Mouse (Mus musculus): ENCODE results near the gene Notch2.

DNA sequence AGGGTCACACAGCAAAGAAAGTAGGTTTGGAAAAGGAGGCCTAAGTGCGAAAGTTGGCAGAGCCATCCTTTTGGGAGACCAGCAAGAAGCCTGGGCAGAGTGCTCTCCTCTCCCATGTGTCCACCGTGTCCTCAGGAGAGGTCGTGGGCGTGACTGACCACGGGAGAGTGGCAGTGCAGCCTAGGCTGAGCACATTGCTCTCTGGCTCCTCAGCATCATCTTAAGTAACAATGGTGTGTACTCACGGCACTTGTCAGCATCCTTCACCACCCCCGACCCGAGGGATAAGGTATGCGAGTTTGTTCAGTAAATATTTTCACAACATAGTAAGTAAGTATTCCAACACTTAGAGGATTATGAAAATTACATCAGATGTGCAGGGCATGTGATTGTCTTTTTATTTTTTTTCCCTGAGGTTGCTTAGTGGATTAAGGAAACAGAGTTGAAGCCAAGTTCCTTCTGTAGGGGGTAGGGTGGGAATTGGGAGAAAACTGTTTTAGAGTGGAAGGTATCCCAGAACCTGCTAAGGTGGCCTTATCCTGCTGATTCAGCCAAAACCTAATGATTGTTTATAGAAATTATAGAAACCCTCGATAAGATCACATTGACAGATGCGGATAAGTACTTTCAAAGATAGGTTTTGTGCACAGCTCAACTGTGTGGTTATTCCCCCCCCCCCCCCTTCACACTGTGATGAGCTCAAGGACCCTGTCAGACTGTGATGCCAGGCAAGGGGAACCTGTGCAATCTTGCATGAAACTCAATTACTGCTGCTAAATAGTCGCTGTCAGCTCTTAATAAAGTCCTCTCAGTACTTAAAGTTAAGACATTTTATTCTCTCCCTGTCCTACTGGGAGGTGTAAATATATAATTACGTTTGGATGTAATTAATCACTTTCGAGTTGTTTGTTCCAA lies 37.4 kb downstream of the Notch2 start:
- TF ChIP-seq POLR2A (IDR thresholded peaks at IDR 0.05; ENCODE audit: low read depth, low read length) (no peak), CTCF (conservative IDR thresholded peaks at IDR 0.05; ENCODE audit: insufficient read depth, insufficient read length, low read depth, low read length) (no peak)

Data from kidney, adult 2 months (tissue).